Mouse (Mus musculus): ENCODE measurements around the gene Draxin. TPM values are rescaled to one million over a fixed set of nuclear protein-coding genes. Genes with fewer than 3 reads are reported as not detected.
A peak's percentile ranks its signal among the peaks of the same experiment; 100 is the strongest.

The Draxin gene
- polyA plus RNA-seq, 1 experiment from 2014 or later, result 0.30 TPM

GRCm38 (mm10) chr4:148166431-148166830 is 35.9 kb upstream of the Draxin start:
- no peak for ATAC-seq
- DNase-seq (ENCODE audit: low read depth, low spot score), result no peak
- CTCF ChIA-PET, result interaction anchor here (0.8 to 6.2 kb wide), 12 partner anchors 8 to 265 kb away, joined by 3 to 74 read pairs (median 4); no protein-coding TSS in a partner anchor
- H3K27me3 ChIP-seq, result no peaks in the 10 kb centered on the region
- TF ChIP-seq CTCF (IDR thresholded peaks at IDR 0.05), result no peak
- in situ Hi-C loops (cut with MboI; ENCODE audit: low pct_unique_long_range_greater_than_20kb), result no loop called here
- POLR2A ChIA-PET, result no interaction called here

GRCm38 (mm10) chr4:148165551-148165950 is 35.1 kb upstream of the Draxin start:
- ChIA-PET POLR2A (interaction anchor here (0.8 kb wide), 1 partner anchor 45 kb away, joined by 3 read pairs; no protein-coding TSS in a partner anchor), CTCF (interaction anchor here (1.0 to 4.0 kb wide), 5 partner anchors 10 to 65 kb away, joined by 3 to 22 read pairs (median 4); no protein-coding TSS in a partner anchor)
- DNase-seq (ENCODE audit: low read depth, low spot score) (no peak), ATAC-seq (no peak)
- no peak for TF ChIP-seq CTCF (IDR thresholded peaks at IDR 0.05)
- H3K27me3 ChIP-seq, result no peaks in the 10 kb centered on the region
- in situ Hi-C loops (cut with MboI; ENCODE audit: low pct_unique_long_range_greater_than_20kb), result no loop called here

GRCm38 (mm10) chr4:148164461-148164860 is 34.0 kb upstream of the Draxin start:
- ChIA-PET POLR2A (interaction anchor here (0.8 kb wide), 2 partner anchors 16 to 43 kb away, joined by 3 read pairs; no protein-coding TSS in a partner anchor), CTCF (interaction anchor here (0.9 to 4.0 kb wide), 7 partner anchors 9 to 64 kb away, joined by 3 to 22 read pairs (median 4); no protein-coding TSS in a partner anchor)
- TF ChIP-seq CTCF (IDR thresholded peaks at IDR 0.05), result no peak
- no peaks in the 10 kb centered on the region for H3K27me3 ChIP-seq
- DNase-seq (ENCODE audit: low read depth, low spot score) (no peak), ATAC-seq (no peak)
- in situ Hi-C loops (cut with MboI; ENCODE audit: low pct_unique_long_range_greater_than_20kb), result no loop called here

- no peaks in the 10 kb centered on the region for H3K27me3 ChIP-seq
- CTCF ChIA-PET, result interaction anchor here (0.9 to 4.0 kb wide), 5 partner anchors 24 to 60 kb away, joined by 3 to 22 read pairs (median 6); no protein-coding TSS in a partner anchor
- POLR2A ChIA-PET, result no interaction called here
- TF ChIP-seq CTCF (IDR thresholded peaks at IDR 0.05), result no peak
- ATAC-seq (peak; percentile 34), DNase-seq (ENCODE audit: low read depth, low spot score) (no peak)
- in situ Hi-C loops (cut with MboI; ENCODE audit: low pct_unique_long_range_greater_than_20kb), result no loop called here
Observed at GRCm38 (mm10) chr4:148164002-148164439, 33.5 kb upstream of the Draxin start.

DNA sequence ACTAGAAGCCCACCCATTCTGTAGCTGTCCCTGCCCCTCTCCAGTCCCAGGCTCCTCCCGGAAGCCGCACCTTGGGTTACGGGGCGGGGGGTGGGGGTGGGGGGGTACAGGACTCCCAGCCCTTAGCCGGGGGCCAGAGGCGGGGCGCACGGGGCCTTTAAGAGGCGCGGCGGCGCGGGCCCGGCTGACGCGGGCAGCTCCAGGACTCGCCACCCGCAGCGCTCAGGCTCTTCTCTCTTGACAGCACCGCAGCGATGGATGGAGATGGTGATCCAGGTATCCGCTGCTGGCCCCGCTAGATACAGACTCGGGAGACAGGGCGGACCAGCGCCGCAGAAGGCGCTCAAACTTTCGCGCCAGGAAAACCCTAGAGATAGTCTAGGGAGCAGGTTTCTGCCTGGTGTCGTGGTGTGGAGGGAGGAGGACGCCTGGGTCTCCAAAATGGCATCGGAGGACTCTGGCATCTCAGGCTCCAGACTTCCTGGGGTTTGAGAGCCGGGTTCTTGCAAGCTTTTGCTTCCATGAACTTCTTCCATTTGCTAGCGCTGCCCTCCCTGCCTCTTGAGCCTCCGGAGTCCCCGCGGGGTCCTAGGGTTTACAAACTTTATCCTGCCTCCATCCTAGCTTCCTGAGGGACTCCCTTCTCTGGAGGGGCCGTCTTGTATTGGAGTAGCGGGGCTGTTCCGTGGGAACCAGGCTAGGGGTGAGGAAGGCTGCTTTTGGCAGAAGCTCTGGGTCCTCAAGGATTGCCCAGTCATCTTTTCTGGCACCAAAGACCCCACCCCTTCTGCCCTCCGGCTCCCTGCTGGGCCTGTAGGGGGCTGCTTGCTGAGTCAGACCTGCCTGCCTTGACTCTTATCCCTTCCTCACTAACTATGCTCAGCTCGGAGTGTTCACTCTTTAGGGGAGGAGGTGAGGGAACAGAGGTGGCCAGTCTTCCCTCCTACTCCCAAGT is 30.2 kb upstream of the Draxin start, which contains the start of the genes Fbxo44 and Fbxo2:
TSS of gene Fbxo44 (minus strand) at position 47 of the 955 bp plus-strand sequence.
TSS of gene Fbxo2 (plus strand) at position 186 of the 955 bp plus-strand sequence.
- no peaks in the 10 kb centered on the region for H3K27me3 ChIP-seq
- TF ChIP-seq CTCF (IDR thresholded peaks at IDR 0.05), result no peak

DNA sequence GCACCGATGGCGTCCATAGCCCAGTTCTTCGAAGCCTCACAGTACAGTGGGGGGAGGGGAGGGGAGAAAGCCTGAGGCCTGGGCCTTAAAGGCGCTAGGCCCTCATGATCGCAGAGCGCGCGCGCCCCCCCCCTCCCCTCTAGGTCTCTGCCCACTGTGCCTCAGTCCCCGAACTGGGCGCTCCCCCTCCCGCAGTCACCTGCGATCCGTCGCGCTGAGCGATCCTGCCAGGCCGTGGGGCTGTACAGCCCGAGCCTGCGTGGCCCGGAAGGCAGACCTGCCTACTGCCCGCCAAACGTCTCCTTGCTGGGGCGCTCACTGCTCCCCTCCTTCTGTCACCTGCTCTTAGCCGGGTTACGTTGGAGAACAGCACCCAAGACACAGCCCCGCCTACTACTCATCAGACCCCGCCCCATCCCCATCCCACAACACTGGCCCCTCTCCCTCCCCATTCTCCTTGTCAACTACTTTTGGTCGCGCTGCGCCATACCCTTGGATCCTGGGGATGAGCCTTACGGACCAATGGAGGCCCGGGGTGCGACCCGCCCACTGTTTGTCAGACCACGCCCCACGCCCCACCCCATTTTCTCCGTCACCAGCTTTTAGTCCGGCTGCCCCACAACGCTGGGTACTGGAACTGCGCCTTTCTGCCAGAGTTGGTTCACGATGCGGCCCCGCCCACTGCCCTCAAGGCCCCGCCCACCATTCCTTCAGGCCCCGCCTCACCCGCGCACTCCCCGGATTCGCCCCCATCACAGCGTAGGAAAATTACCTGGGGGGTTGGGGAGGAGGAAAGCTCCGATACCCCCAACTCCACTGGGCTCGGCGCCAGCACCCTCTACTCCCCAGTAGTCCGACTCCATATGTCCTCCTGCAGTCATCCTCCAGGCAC is 29.3 kb upstream of the Draxin start:
- peak; percentile 86 for DNase-seq (ENCODE audit: low read depth, low spot score)
- POLR2A ChIA-PET, result interaction anchor here (0.7 to 1.2 kb wide), 2 partner anchors 58 to 418 kb away, joined by 3 read pairs; no protein-coding TSS in a partner anchor
- H3K27me3 ChIP-seq, result no peaks in the 10 kb centered on the region
- ATAC-seq, result peak; percentile 86
- in situ Hi-C loops (cut with MboI; ENCODE audit: low pct_unique_long_range_greater_than_20kb), result no loop called here
- no peak for TF ChIP-seq CTCF (IDR thresholded peaks at IDR 0.05)
- CTCF ChIA-PET, result interaction anchor here (1.1 to 1.9 kb wide), 3 partner anchors 20 to 45 kb away, joined by 3 to 7 read pairs (median 6); no protein-coding TSS in a partner anchor

More for the DNA sequence above, 30.2 kb upstream of the Draxin start, which contains the start of the genes Fbxo44 and Fbxo2:
- POLR2A ChIA-PET, result interaction anchor here (0.7 to 1.2 kb wide), 2 partner anchors 59 to 417 kb away, joined by 3 read pairs; no protein-coding TSS in a partner anchor
- in situ Hi-C loops (cut with MboI; ENCODE audit: low pct_unique_long_range_greater_than_20kb), result no loop called here
- CTCF ChIA-PET, result interaction anchor here (1.1 to 1.9 kb wide), 2 partner anchors 21 to 46 kb away, joined by 3 to 7 read pairs; no protein-coding TSS in a partner anchor
- no peak for DNase-seq (ENCODE audit: low read depth, low spot score)
- ATAC-seq, result peak; percentile 44

GRCm38 (mm10) chr4:148158436-148159348 is 28.2 kb upstream of the Draxin start:
- no peaks in the 10 kb centered on the region for H3K27me3 ChIP-seq
- POLR2A ChIA-PET, result interaction anchor here (1.1 kb wide), 1 partner anchor 17 kb away, joined by 3 read pairs; no protein-coding TSS in a partner anchor
- ATAC-seq (no peak), DNase-seq (ENCODE audit: low read depth, low spot score) (no peak)
- in situ Hi-C loops (cut with MboI; ENCODE audit: low pct_unique_long_range_greater_than_20kb), result no loop called here
- CTCF ChIA-PET, result interaction anchor here (1.4 to 2.0 kb wide), 3 partner anchors 8 to 43 kb away, joined by 4 to 6 read pairs (median 6); no protein-coding TSS in a partner anchor
- TF ChIP-seq CTCF (IDR thresholded peaks at IDR 0.05), result no peak

GRCm38 (mm10) chr4:148154982-148155381 is 24.5 kb upstream of the Draxin start:
- DNase-seq (ENCODE audit: low read depth, low spot score), result no peak
- POLR2A ChIA-PET, result no interaction called here
- in situ Hi-C loops (cut with MboI; ENCODE audit: low pct_unique_long_range_greater_than_20kb), result loop anchor here (5.0 kb wide), 1 partner anchor 38 kb away; no protein-coding TSS in a partner anchor

More at GRCm38 (mm10) chr4:148154982-148155381, 24.5 kb upstream of the Draxin start:
- no peak for TF ChIP-seq CTCF (IDR thresholded peaks at IDR 0.05)
- CTCF ChIA-PET, result interaction anchor here (1.2 to 3.5 kb wide), 5 partner anchors 10 to 15 kb away, joined by 3 to 21 read pairs (median 5); no protein-coding TSS in a partner anchor
- ATAC-seq, result no peak
- no peaks in the 10 kb centered on the region for H3K27me3 ChIP-seq

Data from Patski (cell line).